Mouse (Mus musculus) embryonic fibroblast, embryonic 13.5 days (primary cell): ENCODE data around the gene Adgrl3. TPM values are rescaled to one million over a fixed set of nuclear protein-coding genes. Genes with fewer than 3 reads are reported as not detected.

ENCODE experiments used
- H3K27ac ChIP-seq: 2 replicates; pipeline ENCODE4 v1.5.1; 2012; ENCODE audit warnings: low read length, control low read depth, inconsistent platforms; ENCODE audit not compliant: insufficient read depth
- H3K4me1 ChIP-seq: 2 replicates; pipeline ENCODE4 v1.6.1; 2011; ENCODE audit warnings: low read length; ENCODE audit not compliant: control insufficient read depth, insufficient read depth
- H3K4me3 ChIP-seq: 2 replicates; pipeline ENCODE4 v1.5.1; 2011; ENCODE audit warnings: mild to moderate bottlenecking, control low read depth, low read length; ENCODE audit not compliant: insufficient read depth
- CTCF ChIP-seq: IDR thresholded peaks from 2 replicates; pipeline ENCODE4 v1.5.1; 2011; ENCODE audit warnings: mild to moderate bottlenecking, control low read depth, low read length, moderate library complexity, borderline replicate concordance; ENCODE audit not compliant: insufficient read depth
- POLR2A ChIP-seq: IDR thresholded peaks from 2 replicates; pipeline ENCODE4 v1.6.1; 2011; ENCODE audit warnings: low read depth, mild to moderate bottlenecking, control low read depth, low read length, moderate library complexity
- polyA plus RNA-seq: library from polyadenylated mRNA; stranded (reverse); fragments of >200 nt; gene quantifications from 2 replicates; pipeline ENCODE4 v1.2.4, GENCODE M21; 2011; ENCODE audit warnings: low read depth; ENCODE audit not compliant: missing spikeins, insufficient read length

The Adgrl3 gene
- polyA plus RNA-seq, 1 experiment, result 35.9 TPM

- Histone ChIP-seq H3K27ac (no peak overlapping the region), H3K4me1 (no peaks in the 10 kb centered on the region; the same call in 1 of the 2 replicates), H3K4me3 (no peak overlapping the region)
- no peak for TF ChIP-seq CTCF
- no peak for TF ChIP-seq POLR2A
Measured at GRCm38 (mm10) chr5:81568743-81569142, 548.8 kb downstream of the Adgrl3 start.

- Histone ChIP-seq H3K4me3 (no peak overlapping the region), H3K4me1 (no peaks in the 10 kb centered on the region), H3K27ac (no peak overlapping the region)
- TF ChIP-seq CTCF (no peak), POLR2A (no peak)
Measured at GRCm38 (mm10) chr5:81582886-81583285, 562.9 kb downstream of the Adgrl3 start.

- Histone ChIP-seq H3K27ac (no peak overlapping the region), H3K4me1 (no peaks in the 10 kb centered on the region), H3K4me3 (no peak overlapping the region)
- no peak for TF ChIP-seq CTCF
Measured at GRCm38 (mm10) chr5:81583425-81583824, 563.5 kb downstream of the Adgrl3 start.

- TF ChIP-seq POLR2A, result no peak
- no peak overlapping the region; the same call in none of the 2 replicates for H3K27ac ChIP-seq
- H3K4me1 ChIP-seq, result no peaks in the 10 kb centered on the region
- no peak overlapping the region for H3K4me3 ChIP-seq
Measured at GRCm38 (mm10) chr5:81584945-81585344, 565.0 kb downstream of the Adgrl3 start.

GRCm38 (mm10) chr5:81590005-81590694 is 570.2 kb downstream of the Adgrl3 start:
- Histone ChIP-seq H3K4me1 (no peaks in the 10 kb centered on the region), H3K27ac (no peak overlapping the region), H3K4me3 (no peak overlapping the region)
- TF ChIP-seq CTCF (no peak), POLR2A (no peak)

- Histone ChIP-seq H3K27ac (no peak overlapping the region), H3K4me1 (no peaks in the 10 kb centered on the region)
Measured at GRCm38 (mm10) chr5:81591481-81591880, 571.5 kb downstream of the Adgrl3 start.

GRCm38 (mm10) chr5:81593396-81593995 is 573.6 kb downstream of the Adgrl3 start:
- no peaks in the 10 kb centered on the region for H3K4me1 ChIP-seq
- TF ChIP-seq CTCF (no peak), POLR2A (no peak)
- no peak overlapping the region for H3K4me3 ChIP-seq
- H3K27ac ChIP-seq, result no peak overlapping the region

More at GRCm38 (mm10) chr5:81591481-81591880, 571.5 kb downstream of the Adgrl3 start:
- TF ChIP-seq POLR2A (no peak), CTCF (no peak)
- no peak overlapping the region for H3K4me3 ChIP-seq

- TF ChIP-seq CTCF, result no peak
- no peak for TF ChIP-seq POLR2A
- Histone ChIP-seq H3K4me1 (no peaks in the 10 kb centered on the region), H3K27ac (no peak overlapping the region), H3K4me3 (no peak overlapping the region)
Measured at GRCm38 (mm10) chr5:81598041-81598440, 578.1 kb downstream of the Adgrl3 start.

- Histone ChIP-seq H3K4me1 (no peaks in the 10 kb centered on the region), H3K27ac (no peak overlapping the region), H3K4me3 (no peak overlapping the region)
- TF ChIP-seq CTCF, result no peak
- TF ChIP-seq POLR2A, result no peak
Measured at GRCm38 (mm10) chr5:81602889-81603288, 583.0 kb downstream of the Adgrl3 start.

- Histone ChIP-seq H3K4me1 (no peaks in the 10 kb centered on the region), H3K27ac (no peak overlapping the region), H3K4me3 (no peak overlapping the region)
- TF ChIP-seq CTCF, result no peak
- TF ChIP-seq POLR2A, result no peak
Measured at GRCm38 (mm10) chr5:81605646-81606045, 585.7 kb downstream of the Adgrl3 start.

GRCm38 (mm10) chr5:81610223-81610622 is 590.3 kb downstream of the Adgrl3 start:
- Histone ChIP-seq H3K27ac (no peak overlapping the region), H3K4me3 (no peak overlapping the region), H3K4me1 (no peaks in the 10 kb centered on the region)
- TF ChIP-seq CTCF, result no peak
- TF ChIP-seq POLR2A, result no peak
